Mouse (Mus musculus) cerebellum, adult (tissue): ENCODE results near the gene Gm3625.
"Not testable (repeated sequence)": the region's sequence is repeated elsewhere in the genome, so short reads cannot be mapped to it uniquely, and the experiment has no call there.

Experiments used
- ATAC-seq: cut with Nextera tagmentation; 2 replicates; pipeline ENCODE4 v1.9.2; 2017; ENCODE audit warnings: mild to moderate bottlenecking, moderate library complexity, mixed read lengths; ENCODE audit not compliant: insufficient number of reproducible peaks, low FRiP score, low TSS enrichment

The Gm3625 gene

DNA sequence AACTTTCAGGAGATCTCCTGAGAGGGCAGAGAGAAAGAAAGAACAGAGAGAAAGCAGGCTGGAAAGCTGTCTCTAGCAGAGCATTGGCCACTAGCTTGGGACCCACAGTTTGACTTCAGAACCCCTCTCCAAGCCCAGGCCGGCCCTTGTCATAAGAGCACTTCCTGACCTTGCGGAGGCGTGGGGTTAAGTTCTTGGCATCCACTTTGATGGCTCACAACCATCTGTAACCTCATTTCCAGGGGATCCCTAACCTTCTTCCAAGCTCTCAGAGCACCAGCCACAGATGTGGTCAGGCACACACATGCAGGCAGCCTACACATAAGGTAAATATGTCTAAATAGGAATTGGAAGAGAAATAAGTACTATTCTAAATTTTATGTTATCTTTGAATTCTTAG, 35.3 kb downstream of the Gm3625 start:
- ATAC-seq = no peak

DNA sequence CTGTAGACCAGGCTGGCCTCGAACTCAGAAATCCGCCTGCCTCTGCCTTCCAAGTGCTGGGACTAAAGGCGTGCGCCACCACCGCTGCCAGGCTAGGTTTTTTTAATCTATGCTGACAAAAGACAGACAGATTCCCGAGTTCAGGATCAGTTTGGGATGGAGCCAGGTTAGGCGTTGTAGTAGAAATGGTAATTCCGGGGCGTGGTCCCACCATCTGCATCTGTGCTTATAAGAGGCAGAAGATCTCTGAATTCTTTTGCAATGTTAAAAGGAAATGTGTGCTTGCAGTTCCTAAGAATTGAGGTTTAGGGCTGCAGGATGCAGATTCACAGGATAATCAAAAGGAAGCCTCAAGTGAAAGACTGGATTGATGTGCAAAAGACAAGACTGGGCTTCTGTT, 35.8 kb downstream of the Gm3625 start:
- ATAC-seq = no peak

GRCm38 (mm10) chr12:4555451-4555850, 37.3 kb downstream of the Gm3625 start:
- ATAC-seq = no peak

DNA sequence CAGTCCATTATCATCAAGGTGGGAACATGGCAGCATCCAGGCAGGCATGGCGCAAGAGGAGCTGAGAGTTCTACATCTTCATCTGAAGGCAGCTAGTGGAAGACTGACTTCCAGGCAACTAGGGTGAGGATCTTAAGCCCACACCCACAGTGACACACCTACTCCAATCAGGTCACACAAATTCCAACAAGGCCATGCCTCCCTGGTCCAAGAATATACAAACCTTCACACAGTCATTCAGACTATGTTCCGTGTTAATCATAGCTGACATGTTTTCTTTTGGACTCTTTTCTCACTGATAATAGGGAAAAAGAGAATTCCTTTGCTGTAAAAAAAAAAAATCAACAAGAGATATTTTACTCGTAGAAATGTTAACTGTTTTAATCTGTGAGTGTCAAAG, 39.0 kb downstream of the Gm3625 start:
- not testable (repeated sequence) for ATAC-seq

DNA sequence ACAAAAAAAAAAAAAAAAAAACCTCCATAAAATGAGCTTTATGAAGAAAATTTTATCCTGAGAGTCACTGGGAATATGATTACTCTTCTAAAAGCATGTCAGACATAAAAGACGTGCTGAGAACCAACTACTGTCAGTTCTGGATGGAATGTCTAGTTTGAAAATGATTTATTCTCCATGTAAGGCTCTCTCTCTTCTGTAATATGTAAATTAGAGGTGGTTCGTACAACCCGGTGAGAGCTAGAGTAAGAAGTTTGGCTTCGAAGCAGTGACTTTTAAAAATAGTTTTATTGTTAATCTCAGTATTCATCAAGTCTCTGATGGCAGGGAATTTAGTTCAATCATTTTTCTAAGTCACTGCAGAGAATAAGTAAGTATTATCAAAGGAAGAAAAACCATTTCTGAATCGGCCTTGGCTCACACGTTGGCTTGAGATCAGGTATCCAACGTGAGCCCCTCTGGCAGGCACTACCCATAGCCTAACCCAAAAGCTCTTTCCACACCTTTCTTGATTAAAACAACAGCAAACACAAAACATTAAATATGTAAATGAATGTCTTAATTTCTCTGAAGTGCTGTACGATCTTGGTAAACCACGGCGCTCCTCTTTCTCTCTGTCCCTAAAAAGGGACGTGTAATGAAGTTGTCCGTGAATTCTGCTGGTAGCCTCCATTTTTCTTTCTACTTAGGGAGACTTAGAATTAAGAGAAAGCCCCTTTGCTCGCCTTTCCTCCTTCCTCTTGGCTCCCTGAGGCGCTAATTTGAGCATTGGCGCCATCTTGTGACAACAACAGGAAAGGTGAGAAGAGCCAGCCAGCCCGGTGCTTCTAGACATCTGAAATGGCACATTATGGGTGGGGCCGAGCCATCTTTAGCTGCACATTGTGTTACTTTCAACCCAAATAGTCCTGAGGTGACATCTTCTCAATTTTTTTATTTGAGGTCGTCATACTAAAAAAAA, 44.4 kb downstream of the Gm3625 start:
- peak; percentile 66 for ATAC-seq

GRCm38 (mm10) chr12:4547557-4547956, 45.2 kb downstream of the Gm3625 start:
- ATAC-seq = no peak

GRCm38 (mm10) chr12:4546491-4546890, 46.2 kb downstream of the Gm3625 start:
- ATAC-seq = no peak

DNA sequence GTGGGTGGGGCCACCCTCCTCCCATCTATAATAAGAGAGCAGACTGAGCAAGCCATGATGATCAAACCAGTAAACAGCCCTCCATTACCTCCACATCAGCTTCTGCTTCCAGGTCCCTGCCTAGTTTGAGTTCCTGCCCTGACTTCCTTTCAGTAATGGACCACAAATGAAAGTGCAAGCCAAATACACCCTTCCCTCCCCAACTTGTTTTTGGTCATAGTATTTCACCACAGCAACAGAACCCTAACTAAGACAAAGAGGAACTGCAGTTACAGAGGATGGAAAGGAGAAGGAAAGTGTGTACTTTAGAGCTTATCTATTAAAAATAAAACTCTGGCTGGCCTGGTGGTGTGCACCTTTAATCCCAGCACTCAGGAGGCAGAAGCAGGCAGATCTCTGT, 47.3 kb downstream of the Gm3625 start:
- no peak for ATAC-seq

GRCm38 (mm10) chr12:4544400-4544919, 48.3 kb downstream of the Gm3625 start:
- ATAC-seq = no peak
